Mouse (Mus musculus): Measurements from ENCODE around the gene Fhod1.

The Fhod1 gene

GRCm38 (mm10) chr8:105347428-105348221 lies at the start of gene Fhod1:
TSS of gene Fhod1 (minus strand) at chr8:105347953.
- peak; percentile 97 for DNase-seq

- DNase-seq, result peak; percentile 42
These were observed 46.2 kb upstream of the Fhod1 start for GRCm38 (mm10) chr8:105393915-105394314.

GRCm38 (mm10) chr8:105393089-105393787 lies 45.5 kb upstream of the Fhod1 start:
- DNase-seq, result peak; percentile 18

- peak; percentile 68 for DNase-seq
These were observed 41.3 kb upstream of the Fhod1 start for GRCm38 (mm10) chr8:105389096-105389495.

GRCm38 (mm10) chr8:105387151-105387550 lies 39.4 kb upstream of the Fhod1 start:
- DNase-seq, result peak; percentile 42

GRCm38 (mm10) chr8:105384070-105384469 lies 36.3 kb upstream of the Fhod1 start:
- no peak for DNase-seq

GRCm38 (mm10) chr8:105380308-105380707 lies 32.6 kb upstream of the Fhod1 start:
- DNase-seq, result no peak

GRCm38 (mm10) chr8:105378673-105379072 lies 30.9 kb upstream of the Fhod1 start:
- DNase-seq, result peak; percentile 76

- peak; percentile 43 for DNase-seq
These were observed 26.8 kb upstream of the Fhod1 start for GRCm38 (mm10) chr8:105374513-105374966.

GRCm38 (mm10) chr8:105373032-105373431 lies 25.3 kb upstream of the Fhod1 start, which contains the start of gene Plekhg4:
TSS of gene Plekhg4 (plus strand) at chr8:105373274.
- DNase-seq, result no peak

GRCm38 (mm10) chr8:105372473-105372872 lies 24.7 kb upstream of the Fhod1 start:
- no peak for DNase-seq

GRCm38 (mm10) chr8:105367107-105367506 lies 19.4 kb upstream of the Fhod1 start:
- DNase-seq, result no peak

GRCm38 (mm10) chr8:105361751-105362702 lies 14.3 kb upstream of the Fhod1 start:
- peak; percentile 43 for DNase-seq

GRCm38 (mm10) chr8:105359646-105360045 lies 11.9 kb upstream of the Fhod1 start:
- no peak for DNase-seq

- DNase-seq, result no peak
These were observed 11.5 kb upstream of the Fhod1 start for GRCm38 (mm10) chr8:105359208-105359607.

GRCm38 (mm10) chr8:105356681-105357080 lies 8.9 kb upstream of the Fhod1 start:
- DNase-seq, result no peak

GRCm38 (mm10) chr8:105355179-105356024 lies 7.6 kb upstream of the Fhod1 start:
- DNase-seq, result no peak

GRCm38 (mm10) chr8:105354549-105354948 lies 6.8 kb upstream of the Fhod1 start:
- DNase-seq, result no peak

- DNase-seq, result no peak
These were observed 5.9 kb upstream of the Fhod1 start for GRCm38 (mm10) chr8:105353583-105354135.

GRCm38 (mm10) chr8:105350186-105350585 lies 2.4 kb upstream of the Fhod1 start:
- no peak for DNase-seq

- DNase-seq, result no peak
These were observed 1.5 kb upstream of the Fhod1 start for GRCm38 (mm10) chr8:105349096-105349771.

Data from lung, postnatal 14 days (tissue).